Mouse (Mus musculus): ENCODE data around the gene Ppp3ca. TPM values are rescaled to one million over a fixed set of nuclear protein-coding genes. Genes with fewer than 3 reads are reported as not detected.

Ppp3ca gene
- polyA plus RNA-seq, 1 experiment from 2014 or later = 47.4 TPM

DNA sequence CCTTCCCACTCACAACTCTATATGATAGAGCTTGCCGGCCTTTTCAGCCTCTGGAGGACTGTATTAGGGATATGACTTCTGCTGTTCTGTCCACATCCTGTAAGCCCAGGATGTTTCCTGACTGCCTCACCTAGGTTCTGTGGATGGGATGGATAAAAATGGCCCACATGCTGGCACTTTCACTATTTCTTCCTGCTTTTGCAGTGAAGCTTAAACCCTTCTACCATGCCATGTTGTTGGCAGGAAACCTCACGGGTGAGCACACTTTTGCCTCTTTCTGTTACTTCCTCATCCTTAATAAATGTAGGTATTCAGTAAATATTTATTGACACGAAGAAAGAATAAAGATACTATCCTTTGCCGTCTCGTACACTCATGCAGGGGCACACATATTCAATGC lies 48.5 kb downstream of the Ppp3ca start:
- no peak for DNase-seq (ENCODE audit: low spot score)
- Histone ChIP-seq H3K27ac (no peak overlapping the region), H3K4me3 (no peak overlapping the region), H3K36me3 (no peaks in the 10 kb centered on the region), H3K27me3 (ENCODE audit: low read depth, poor library complexity, severe bottlenecking) (no peaks in the 10 kb centered on the region), H3K9me3 (replicated peaks) (no peaks in the 10 kb centered on the region), H3K4me1 (peaks cover 38% of the 10 kb centered on the region)
- WGBS = 91% methylated on average over 5 of the region's 5 CpGs

DNA sequence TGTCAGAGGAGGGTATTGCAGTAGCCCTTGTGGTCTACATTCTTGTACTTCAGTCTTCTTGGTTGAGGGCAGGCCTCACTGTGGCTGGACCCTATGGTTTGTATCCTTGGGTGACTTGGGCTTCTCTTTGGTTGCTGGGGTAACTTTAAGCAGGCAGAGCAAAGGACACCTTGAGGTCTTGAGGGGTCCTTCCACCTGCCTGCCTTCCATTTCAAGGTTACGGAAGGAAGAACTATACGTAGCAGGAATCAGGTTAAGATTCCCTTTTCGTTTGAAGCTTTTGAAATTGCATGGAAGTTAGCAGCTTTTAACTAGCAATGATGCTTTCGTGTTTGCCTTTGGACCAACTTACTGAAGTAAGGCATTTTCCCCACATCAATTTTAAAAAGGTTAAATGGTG lies 51.3 kb downstream of the Ppp3ca start:
- H3K27ac ChIP-seq = no peak overlapping the region
- no peaks in the 10 kb centered on the region for H3K9me3 ChIP-seq (replicated peaks)
- DNase-seq (ENCODE audit: low spot score) = no peak
- peaks cover 51% of the 10 kb centered on the region for H3K4me1 ChIP-seq
- H3K36me3 ChIP-seq = no peaks in the 10 kb centered on the region
- H3K4me3 ChIP-seq = no peak overlapping the region
- WGBS = 88% methylated on average over 4 of the region's 4 CpGs
- H3K27me3 ChIP-seq (ENCODE audit: low read depth, poor library complexity, severe bottlenecking) = no peaks in the 10 kb centered on the region

DNA sequence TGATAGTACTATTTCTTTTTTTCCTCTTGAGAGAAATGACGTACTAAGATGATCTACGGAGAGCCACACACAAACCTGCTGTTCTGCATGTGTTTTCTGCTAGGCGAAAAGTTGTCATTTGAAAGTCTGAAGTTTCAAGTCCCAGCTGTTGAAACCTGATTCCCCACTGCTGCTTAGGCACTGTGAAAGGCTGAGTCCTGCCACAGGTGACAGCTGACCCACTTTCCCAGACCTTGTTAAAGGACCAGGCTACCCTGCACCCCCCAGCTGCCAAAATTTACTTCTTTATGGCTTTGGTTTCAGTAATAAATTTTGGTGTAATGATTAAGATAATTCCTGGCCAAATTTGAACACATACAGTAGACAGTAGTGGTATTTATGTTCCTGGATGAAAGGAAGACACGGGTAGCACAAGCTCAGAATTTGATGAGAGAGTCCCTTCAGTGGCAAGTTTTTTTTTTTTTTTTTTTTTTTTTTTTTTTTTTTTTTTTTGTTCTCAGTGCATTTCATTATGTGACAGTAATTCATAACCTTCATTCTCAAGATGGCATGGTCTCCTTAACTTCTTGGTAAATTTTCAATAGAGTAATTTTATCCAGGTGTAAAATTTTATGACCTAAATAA lies 52.0 kb downstream of the Ppp3ca start:
- no peak overlapping the region for H3K27ac ChIP-seq
- no peak overlapping the region for H3K4me3 ChIP-seq
- H3K27me3 ChIP-seq (ENCODE audit: low read depth, poor library complexity, severe bottlenecking) = no peaks in the 10 kb centered on the region
- H3K36me3 ChIP-seq = no peaks in the 10 kb centered on the region
- H3K4me1 ChIP-seq = peaks cover 49% of the 10 kb centered on the region
- H3K9me3 ChIP-seq (replicated peaks) = no peaks in the 10 kb centered on the region
- peak; percentile 63 for DNase-seq (ENCODE audit: low spot score)
- WGBS = 55% methylated on average over 4 of the region's 4 CpGs

DNA sequence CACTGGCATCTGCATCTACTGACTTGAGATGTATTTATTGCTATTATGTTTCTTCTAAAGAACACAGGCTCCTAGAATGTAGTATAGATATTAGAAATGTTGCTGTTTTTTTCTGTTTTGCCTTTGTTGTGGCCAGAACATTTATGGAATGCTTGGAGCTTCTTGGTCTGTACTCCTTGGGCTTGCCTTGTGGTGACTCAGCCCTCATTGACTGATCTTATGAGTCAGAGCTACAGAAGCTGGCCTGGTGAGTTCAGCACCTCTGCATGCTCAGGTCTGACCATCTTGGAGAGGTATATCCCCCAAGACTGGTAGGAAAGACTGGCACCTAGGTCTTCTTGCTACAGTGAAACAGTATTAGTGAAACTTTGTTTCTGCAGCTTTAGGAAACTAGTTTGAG lies 52.6 kb downstream of the Ppp3ca start:
- H3K27ac ChIP-seq = no peak overlapping the region
- no peak overlapping the region for H3K4me3 ChIP-seq
- DNase-seq (ENCODE audit: low spot score) = no peak
- no peaks in the 10 kb centered on the region for H3K36me3 ChIP-seq
- peaks cover 49% of the 10 kb centered on the region for H3K4me1 ChIP-seq
- no peaks in the 10 kb centered on the region for H3K9me3 ChIP-seq (replicated peaks)
- H3K27me3 ChIP-seq (ENCODE audit: low read depth, poor library complexity, severe bottlenecking) = no peaks in the 10 kb centered on the region

DNA sequence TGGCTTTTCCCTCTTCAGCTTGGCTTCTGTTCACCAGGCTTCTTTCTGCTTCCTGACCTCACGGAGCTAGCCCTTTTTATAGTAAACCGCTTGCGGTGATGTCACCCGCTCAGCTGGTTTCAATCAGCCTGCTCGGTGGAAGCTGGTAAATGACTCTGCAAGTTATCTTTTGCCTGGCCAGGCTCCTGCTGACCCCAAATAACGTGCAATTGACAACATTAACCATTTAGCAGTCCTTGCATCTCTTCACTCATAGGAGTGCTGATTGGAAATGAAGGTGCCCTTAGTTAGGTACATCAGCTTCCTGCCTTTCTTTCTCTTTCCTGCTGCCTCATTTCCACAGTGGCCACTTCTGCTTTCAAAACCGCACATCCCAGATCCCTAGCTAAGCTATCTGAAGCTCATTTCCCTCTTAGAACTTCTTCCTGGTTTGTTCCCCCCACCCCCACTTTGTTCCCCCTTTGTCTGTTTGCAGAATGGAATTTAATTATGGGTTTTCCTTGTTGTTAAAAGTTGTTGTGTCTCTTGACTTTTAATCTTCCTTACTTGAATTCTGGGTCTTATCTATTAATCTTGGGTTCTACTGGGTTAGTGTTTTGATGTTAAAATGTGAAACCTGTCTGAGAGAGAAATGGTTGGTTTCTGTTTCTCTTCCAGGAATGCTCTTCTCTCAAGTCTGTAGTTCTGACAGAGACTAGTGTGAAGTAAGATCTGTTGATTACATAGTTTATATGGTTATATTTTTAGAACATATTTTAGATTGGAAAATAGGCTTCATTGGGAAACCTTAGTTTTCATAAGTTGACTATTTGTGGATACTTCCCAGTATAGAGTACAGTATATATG lies 55.6 kb downstream of the Ppp3ca start:
- H3K27ac ChIP-seq = no peak overlapping the region

DNA sequence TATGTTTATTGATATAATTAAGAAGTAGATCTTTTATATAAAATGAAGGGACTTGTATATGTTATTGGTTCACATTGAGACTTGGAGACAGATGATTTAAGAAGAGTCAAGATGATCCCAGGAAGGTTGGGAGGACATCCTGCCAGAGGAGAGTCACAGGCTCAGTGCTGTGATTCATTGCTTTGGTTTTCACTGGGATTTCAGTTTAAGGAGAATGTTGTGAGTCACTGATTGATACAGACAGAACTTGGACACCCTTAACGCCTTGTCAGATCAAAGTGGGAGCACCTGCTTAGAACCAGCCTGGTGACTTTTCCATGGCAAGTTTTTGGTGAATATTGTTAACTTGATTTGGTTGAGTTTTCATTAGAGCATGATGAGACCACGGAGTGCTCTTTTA lies 58.0 kb downstream of the Ppp3ca start:
- Histone ChIP-seq H3K36me3 (no peaks in the 10 kb centered on the region), H3K4me1 (peaks cover 33% of the 10 kb centered on the region), H3K27ac (no peak overlapping the region), H3K9me3 (replicated peaks) (no peaks in the 10 kb centered on the region), H3K4me3 (no peak overlapping the region), H3K27me3 (ENCODE audit: low read depth, poor library complexity, severe bottlenecking) (no peaks in the 10 kb centered on the region)
- DNase-seq (ENCODE audit: low spot score) = no peak
- WGBS = 85% methylated on average over 2 of the region's 2 CpGs

More for the DNA sequence above, 55.6 kb downstream of the Ppp3ca start:
- 0 out of 2 replicates have a peak overlapping the region, but pooled peaks have one; percentile 4 for H3K4me3 ChIP-seq
- no peaks in the 10 kb centered on the region for H3K36me3 ChIP-seq
- no peaks in the 10 kb centered on the region for H3K9me3 ChIP-seq (replicated peaks)
- H3K27me3 ChIP-seq (ENCODE audit: low read depth, poor library complexity, severe bottlenecking) = no peaks in the 10 kb centered on the region
- H3K4me1 ChIP-seq = peaks cover 39% of the 10 kb centered on the region
- DNase-seq (ENCODE audit: low spot score) = peak; percentile 81
- WGBS = 18% methylated on average over 7 of the region's 7 CpGs

DNA sequence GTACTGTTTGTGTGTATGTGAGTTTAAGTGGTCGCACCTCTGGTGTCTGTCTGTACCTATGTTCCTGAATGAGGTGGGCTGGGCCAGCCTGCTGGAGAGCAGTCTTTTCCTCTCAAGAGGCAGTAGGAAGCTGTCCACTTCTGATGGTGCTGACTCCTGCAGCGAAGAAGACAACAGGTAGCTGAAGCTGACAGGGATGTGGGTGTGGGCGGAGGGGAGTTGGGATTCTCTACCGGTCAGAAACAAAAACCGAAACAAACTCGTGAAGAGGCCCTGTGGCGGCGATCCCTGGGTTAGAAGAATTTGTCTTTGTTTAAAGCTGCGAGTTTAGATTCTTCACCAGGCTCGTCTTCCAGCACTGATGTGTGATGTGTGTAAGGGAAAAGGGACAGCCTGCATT lies 60.1 kb downstream of the Ppp3ca start:
- H3K27me3 ChIP-seq (ENCODE audit: low read depth, poor library complexity, severe bottlenecking) = no peaks in the 10 kb centered on the region
- H3K4me1 ChIP-seq = peaks cover 34% of the 10 kb centered on the region
- no peak overlapping the region for H3K27ac ChIP-seq
- no peak for DNase-seq (ENCODE audit: low spot score)
- no peaks in the 10 kb centered on the region for H3K36me3 ChIP-seq
- H3K4me3 ChIP-seq = no peak overlapping the region
- WGBS = 67% methylated on average over 10 of the region's 10 CpGs
- no peaks in the 10 kb centered on the region for H3K9me3 ChIP-seq (replicated peaks)

DNA sequence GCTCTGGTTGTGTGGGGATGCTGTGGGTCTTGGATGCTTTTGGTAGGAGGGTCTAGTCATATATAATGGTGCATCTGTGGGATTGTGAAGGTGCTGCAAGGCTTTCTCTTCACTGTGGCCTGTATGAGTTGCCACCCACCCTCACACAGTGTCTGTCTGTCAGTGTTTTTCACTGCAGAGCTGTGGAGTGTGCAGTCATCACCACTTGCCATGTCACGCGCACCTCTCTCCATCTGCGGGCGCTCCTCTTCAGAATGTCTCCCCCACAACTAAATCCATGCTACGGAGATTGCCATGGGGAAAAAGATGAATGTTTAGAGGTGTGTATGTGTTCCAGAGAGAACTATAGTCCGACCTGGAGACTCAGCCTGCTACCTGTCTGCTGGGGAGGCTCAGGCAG lies 61.7 kb downstream of the Ppp3ca start:
- Histone ChIP-seq H3K27me3 (ENCODE audit: low read depth, poor library complexity, severe bottlenecking) (no peaks in the 10 kb centered on the region), H3K27ac (no peak overlapping the region), H3K9me3 (replicated peaks) (no peaks in the 10 kb centered on the region), H3K4me1 (peaks cover 40% of the 10 kb centered on the region), H3K4me3 (no peak overlapping the region), H3K36me3 (no peaks in the 10 kb centered on the region)
- WGBS = 89% methylated on average over 6 of the region's 6 CpGs
- no peak for DNase-seq (ENCODE audit: low spot score)

DNA sequence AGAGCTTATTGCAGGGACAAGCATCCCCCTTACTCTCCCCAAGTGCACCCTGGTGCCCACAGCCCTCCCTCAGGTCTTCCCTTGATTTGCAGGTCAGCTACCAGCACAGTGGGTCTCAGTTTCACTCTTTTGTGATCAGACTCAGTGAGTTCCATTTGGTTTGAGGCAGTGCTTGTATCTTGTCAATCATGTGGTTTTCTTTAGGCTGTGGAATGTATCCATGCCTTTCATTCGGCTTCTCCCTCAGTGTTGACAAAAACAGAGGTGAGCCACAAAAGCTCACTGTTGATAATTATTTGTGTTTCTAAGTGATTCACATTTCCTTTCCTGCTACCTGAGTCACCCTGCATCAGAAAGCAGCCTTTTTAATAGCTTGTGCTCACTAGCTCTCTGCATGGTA lies 66.1 kb downstream of the Ppp3ca start:
- Histone ChIP-seq H3K27ac (no peak overlapping the region), H3K4me1 (peaks cover 40% of the 10 kb centered on the region), H3K4me3 (no peak overlapping the region), H3K27me3 (ENCODE audit: low read depth, poor library complexity, severe bottlenecking) (no peaks in the 10 kb centered on the region), H3K36me3 (no peaks in the 10 kb centered on the region), H3K9me3 (replicated peaks) (no peaks in the 10 kb centered on the region)
- DNase-seq (ENCODE audit: low spot score) = no peak
- 72% methylated on average over 1 of the region's 1 CpGs for WGBS

DNA sequence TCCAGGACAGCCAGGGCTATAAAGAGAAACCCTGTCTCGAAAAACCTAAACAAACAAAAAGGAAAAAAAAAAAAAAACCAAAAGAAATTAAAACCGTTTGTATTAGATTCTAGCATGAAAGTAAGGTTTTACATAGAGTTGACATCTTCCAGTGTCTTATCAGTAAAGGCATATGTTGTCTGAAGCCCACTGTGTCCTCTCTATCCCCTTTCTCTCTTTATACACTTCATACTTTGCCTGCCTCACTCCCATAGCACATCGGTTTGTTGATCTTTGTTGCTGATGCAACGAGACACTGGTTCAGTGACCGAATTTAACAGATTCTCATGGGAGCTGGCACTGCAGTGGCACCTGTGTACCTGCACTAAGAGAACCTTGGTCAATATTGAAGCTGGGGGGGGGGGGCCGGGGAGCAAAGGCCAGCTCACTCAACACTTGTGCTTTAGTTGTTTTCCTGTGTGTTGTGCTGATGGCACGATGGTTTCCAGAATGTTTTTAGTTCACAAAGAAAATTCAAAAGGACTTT lies 66.9 kb downstream of the Ppp3ca start:
- no peak for DNase-seq (ENCODE audit: low spot score)
- Histone ChIP-seq H3K4me3 (no peak overlapping the region), H3K36me3 (no peaks in the 10 kb centered on the region), H3K4me1 (peaks cover 40% of the 10 kb centered on the region), H3K27ac (no peak overlapping the region), H3K9me3 (replicated peaks) (no peaks in the 10 kb centered on the region), H3K27me3 (ENCODE audit: low read depth, poor library complexity, severe bottlenecking) (no peaks in the 10 kb centered on the region)
- 91% methylated on average over 7 of the region's 7 CpGs for WGBS

DNA sequence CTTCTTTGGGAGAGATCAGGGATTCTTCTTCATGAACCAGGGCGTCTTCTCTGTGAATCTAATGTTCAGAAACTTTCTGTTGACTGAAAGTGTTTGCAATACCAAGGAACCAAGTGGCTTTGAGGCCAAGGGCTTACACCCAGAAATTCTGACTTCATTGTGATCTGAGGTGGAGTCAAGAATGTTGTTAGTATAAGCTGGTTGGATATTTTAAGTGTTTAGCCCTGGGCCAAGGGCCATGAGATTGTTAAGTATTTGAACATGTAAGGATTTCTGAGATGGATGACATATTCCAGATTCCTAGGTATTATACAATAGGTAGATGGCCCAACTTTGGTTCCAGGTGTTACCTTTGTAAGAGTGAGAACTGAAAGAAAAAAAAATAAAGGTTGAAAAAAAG lies 68.5 kb downstream of the Ppp3ca start:
- H3K36me3 ChIP-seq = no peaks in the 10 kb centered on the region
- H3K9me3 ChIP-seq (replicated peaks) = no peaks in the 10 kb centered on the region
- H3K4me3 ChIP-seq = no peak overlapping the region
- 95% methylated on average over 1 of the region's 1 CpGs for WGBS
- H3K27ac ChIP-seq = no peak overlapping the region
- H3K27me3 ChIP-seq (ENCODE audit: low read depth, poor library complexity, severe bottlenecking) = no peaks in the 10 kb centered on the region
- peaks cover 26% of the 10 kb centered on the region for H3K4me1 ChIP-seq
- no peak for DNase-seq (ENCODE audit: low spot score)

DNA sequence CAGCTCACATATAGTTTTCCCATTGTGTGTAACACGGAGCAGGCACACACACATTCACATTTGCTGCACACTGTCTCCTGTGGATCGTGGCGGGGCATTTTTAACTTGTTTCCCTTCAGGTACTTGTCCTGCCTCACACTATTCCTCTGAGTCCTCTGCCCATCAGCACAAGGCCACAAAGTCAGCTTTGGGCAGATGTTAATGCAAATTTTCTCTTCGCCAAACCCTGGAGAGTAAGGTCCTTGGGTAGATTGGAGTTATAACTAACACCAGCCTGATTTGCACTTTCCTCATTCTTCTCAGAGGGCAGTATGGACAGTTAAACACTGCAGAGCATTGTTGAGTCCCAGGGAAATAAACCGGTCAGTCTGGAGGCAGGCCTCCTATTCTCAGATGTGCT lies 69.0 kb downstream of the Ppp3ca start:
- 94% methylated on average over 5 of the region's 5 CpGs for WGBS
- no peaks in the 10 kb centered on the region for H3K27me3 ChIP-seq (ENCODE audit: low read depth, poor library complexity, severe bottlenecking)
- no peak overlapping the region for H3K4me3 ChIP-seq
- H3K9me3 ChIP-seq (replicated peaks) = no peaks in the 10 kb centered on the region
- no peak for DNase-seq (ENCODE audit: low spot score)
- H3K36me3 ChIP-seq = no peaks in the 10 kb centered on the region
- peaks cover 26% of the 10 kb centered on the region for H3K4me1 ChIP-seq
- H3K27ac ChIP-seq = no peak overlapping the region

DNA sequence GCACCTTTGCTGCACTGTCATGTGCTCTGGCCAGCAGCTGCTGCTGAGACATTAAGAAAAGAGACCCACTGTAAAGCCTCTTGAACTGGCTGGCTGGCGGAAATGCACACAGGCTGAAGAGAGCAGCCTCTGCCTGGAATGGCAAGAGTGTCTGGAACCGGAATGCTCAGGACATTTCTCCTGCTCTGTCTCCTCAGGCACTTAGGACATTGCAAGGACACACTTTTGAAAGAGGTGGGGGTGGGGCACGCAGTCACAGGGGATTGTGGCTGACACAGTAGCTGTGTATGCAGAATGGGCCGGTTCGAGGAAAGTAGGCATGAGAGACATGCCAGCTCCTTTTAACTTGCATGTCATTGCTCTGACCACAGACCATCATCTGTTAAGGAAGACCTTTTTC lies 71.7 kb downstream of the Ppp3ca start:
- no peaks in the 10 kb centered on the region for H3K27me3 ChIP-seq (ENCODE audit: low read depth, poor library complexity, severe bottlenecking)

More for the DNA sequence above, 71.7 kb downstream of the Ppp3ca start:
- Histone ChIP-seq H3K36me3 (no peaks in the 10 kb centered on the region), H3K4me1 (peaks cover 5% of the 10 kb centered on the region; the same call in 1 of the 2 replicates), H3K9me3 (replicated peaks) (no peaks in the 10 kb centered on the region), H3K27ac (no peak overlapping the region), H3K4me3 (no peak overlapping the region)
- DNase-seq (ENCODE audit: low spot score) = no peak
- WGBS = 72% methylated on average over 5 of the region's 5 CpGs
